Mouse (Mus musculus): Measurements from ENCODE around the gene Tcta.

Gene Tcta

DNA sequence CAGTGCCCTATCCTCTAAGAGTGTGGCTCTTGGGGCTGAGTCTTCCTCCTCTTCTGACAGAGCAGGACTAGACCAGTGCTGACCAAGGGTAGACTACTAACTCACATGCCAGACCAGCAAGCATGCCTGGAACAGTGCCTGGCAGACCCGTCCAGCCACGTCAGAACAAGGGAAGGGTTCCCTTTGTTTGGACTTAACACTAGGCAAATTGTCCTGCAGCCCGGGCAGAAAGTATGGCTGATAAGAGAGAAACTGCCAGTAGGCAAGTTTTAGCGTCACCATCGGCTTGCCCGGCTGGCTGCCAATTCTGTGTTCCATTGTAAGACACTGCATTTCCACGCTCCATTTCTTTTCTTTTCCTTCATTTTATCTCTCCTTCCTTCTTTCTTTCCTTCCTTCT, 38.3 kb downstream of the Tcta start:
- DNase-seq: no peak

- no peak for DNase-seq
Measured at GRCm38 (mm10) chr9:108266261-108266935, 39.6 kb downstream of the Tcta start.

- DNase-seq: no peak
Measured at GRCm38 (mm10) chr9:108264191-108264921, 41.6 kb downstream of the Tcta start.

DNA sequence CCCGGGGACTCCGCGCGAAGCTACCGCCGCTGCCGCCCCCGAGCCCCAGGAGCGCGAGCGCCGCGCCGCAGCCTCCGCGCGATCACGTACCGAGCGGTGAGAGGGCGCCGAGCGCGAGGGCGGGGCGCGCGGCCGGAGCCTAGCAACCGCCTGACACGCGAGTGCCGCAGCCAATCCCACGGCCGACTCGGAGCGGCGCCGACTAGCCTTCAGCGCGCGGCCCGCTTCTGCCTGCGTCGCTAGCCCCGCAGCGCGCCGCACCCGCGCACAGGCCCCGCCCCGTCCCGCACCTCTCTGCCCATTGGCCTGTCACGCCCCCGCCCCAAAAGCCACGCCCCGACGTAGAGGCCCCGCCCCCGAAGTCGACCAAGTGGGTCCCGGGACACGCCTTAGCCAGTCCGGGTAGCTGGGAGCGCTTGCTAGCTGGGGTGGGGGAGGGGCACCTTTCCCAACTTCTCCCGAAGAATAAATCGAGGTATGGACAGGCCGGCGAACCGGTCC, 42.2 kb downstream of the Tcta start, which contains the start of gene Dag1:
TSS of gene Dag1 (minus strand) at position 269 of the 501 bp plus-strand sequence.
- DNase-seq: peak; percentile 99

DNA sequence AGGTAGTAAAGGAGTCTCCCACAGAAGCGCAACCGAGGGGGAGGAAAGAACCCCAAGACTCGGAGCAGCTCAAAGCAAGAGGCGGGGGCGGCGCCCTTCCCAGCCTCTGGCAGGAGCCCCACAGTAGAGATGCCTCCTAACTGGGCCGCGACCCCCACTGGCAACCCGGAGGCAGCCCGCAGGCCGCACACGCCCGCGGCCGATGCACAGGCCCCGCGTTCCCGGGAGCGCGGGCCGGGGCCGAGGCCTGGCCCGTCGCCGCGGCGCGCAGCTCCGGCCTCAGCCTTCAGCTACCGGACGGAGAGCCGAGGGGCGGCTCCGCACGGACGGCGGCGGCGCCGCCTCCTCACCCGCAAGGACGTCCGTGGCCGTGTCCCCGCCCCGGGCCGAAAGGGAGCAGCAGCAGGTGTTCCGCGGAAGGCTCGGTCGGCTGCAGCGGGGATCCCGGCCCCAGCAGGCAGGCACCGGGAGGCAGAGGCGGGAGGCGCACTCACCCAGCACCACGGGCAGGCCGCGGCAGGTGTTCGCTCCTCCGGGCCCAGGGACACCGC, 42.8 kb downstream of the Tcta start:
- DNase-seq: peak; percentile 69

DNA sequence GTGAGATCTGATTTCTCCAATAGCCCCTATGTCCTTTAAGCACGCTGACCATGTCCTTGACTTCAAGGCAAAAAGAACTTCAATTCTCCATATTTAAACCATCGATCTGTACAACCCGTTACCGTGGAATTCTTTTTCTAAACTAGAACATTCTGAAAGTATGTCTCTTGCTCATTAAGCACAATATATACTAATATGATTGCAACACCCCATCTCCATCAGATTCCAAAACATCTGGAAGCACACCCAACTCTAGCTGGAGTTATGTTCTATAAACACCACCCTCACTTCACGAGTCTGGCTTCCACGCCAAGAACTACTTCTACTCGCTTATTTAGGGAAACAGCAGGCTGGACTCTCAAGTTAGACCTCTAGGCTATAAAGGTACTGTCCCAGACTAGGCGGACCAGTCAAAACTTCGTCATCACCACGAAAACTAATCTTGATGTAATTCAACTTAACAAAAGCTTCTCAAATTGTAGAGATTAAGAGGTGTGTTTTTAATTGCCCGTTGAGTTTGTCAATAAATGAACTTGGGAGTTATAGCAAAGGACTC, 43.4 kb downstream of the Tcta start:
- DNase-seq: no peak

GRCm38 (mm10) chr9:108261865-108262264, 44.1 kb downstream of the Tcta start:
- no peak for DNase-seq

DNA sequence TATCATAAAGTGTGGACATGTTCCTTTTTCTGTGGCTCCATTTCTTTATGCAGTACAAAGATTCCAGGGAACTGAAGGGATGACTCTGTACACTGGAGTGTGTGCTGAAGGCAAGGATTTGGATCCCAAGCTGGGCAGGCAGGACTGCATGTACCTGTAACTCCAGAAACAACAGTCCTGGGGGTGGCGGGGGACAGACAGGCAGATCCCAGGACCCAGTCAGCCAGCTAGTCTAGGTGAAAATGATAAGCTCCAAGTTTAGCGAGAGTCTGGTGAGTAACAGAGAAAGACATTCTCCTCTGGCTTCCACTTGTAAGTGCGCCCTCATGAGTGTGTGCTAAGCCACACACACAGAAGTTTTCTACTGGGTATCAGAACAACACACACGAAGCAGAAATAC, 45.4 kb downstream of the Tcta start:
- no peak for DNase-seq

Measured in thymus, postnatal 4 days (tissue).